Mouse (Mus musculus) hindbrain, embryonic 10.5 days (tissue): ENCODE measurements at regions not wholly inside any gene's neighbourhood (a gene's known extent, or its start where the extent isn't known, plus 50 kb on each side); places are given as distances from the start of the nearest gene placed in this dataset.

Source experiments
- DNase-seq: peaks from one replicate; pipeline ENCODE4 v3.0.0-alpha.2; 2017; ENCODE audit warnings: low spot score
- H3K27ac ChIP-seq: fragments of 300-500 bp; sonication (generic); 2 replicates; pipeline ENCODE4 v1.5.1; 2016; ENCODE audit warnings: mild to moderate bottlenecking, moderate library complexity
- H3K27me3 ChIP-seq: fragments of 300-500 bp; sonication (generic); 2 replicates; pipeline ENCODE4 v1.6.1; 2016; ENCODE audit warnings: mild to moderate bottlenecking; ENCODE audit not compliant: poor library complexity, insufficient read depth, severe bottlenecking
- H3K36me3 ChIP-seq: fragments of 300-500 bp; sonication (generic); 2 replicates; pipeline ENCODE4 v1.6.1; 2016; ENCODE audit warnings: mild to moderate bottlenecking, moderate library complexity
- H3K4me1 ChIP-seq: fragments of 300-500 bp; sonication (generic); replicated peaks from 2 replicates; pipeline ENCODE4 v1.6.1; 2016; ENCODE audit warnings: mild to moderate bottlenecking
- H3K4me3 ChIP-seq: fragments of 300-500 bp; sonication (generic); 2 replicates; pipeline ENCODE4 v1.5.1; 2016; ENCODE audit warnings: mild to moderate bottlenecking, moderate library complexity
- H3K9me3 ChIP-seq: fragments of 300-500 bp; sonication (generic); 2 replicates; pipeline ENCODE4 v1.6.1; 2016; ENCODE audit warnings: mild to moderate bottlenecking, moderate library complexity
- WGBS: fragments of 180-500 bp; shearing (Covaris S2); methylation state at CpG from one replicate; pipeline ENCODE4 v1.1.7; 2016; 5-methylcytosine and 5-hydroxymethylcytosine counted together

- H3K9me3 ChIP-seq, result no peaks in the 10 kb centered on the region
- H3K36me3 ChIP-seq, result no peaks in the 10 kb centered on the region
- no peaks in the 10 kb centered on the region for H3K27me3 ChIP-seq
- H3K27ac ChIP-seq, result no peak overlapping the region
- H3K4me1 ChIP-seq, result peaks cover 26% of the 10 kb centered on the region
- 89% methylated on average over 5 of the region's 5 CpGs for WGBS
- no peak overlapping the region for H3K4me3 ChIP-seq
- no peak for DNase-seq
These were observed 73.6 kb downstream of the Sdc1 start for GRCm38 (mm10) chr12:8844748-8845147.

- no peak for DNase-seq
- H3K4me3 ChIP-seq, result no peak overlapping the region
- WGBS, result 93% methylated on average over 8 of the region's 8 CpGs
- peaks cover 26% of the 10 kb centered on the region for H3K4me1 ChIP-seq
- no peaks in the 10 kb centered on the region for H3K9me3 ChIP-seq
- H3K36me3 ChIP-seq, result no peaks in the 10 kb centered on the region
- no peak overlapping the region for H3K27ac ChIP-seq
- no peaks in the 10 kb centered on the region for H3K27me3 ChIP-seq
These were observed 74.3 kb downstream of the Sdc1 start for GRCm38 (mm10) chr12:8845443-8845842.

GRCm38 (mm10) chr12:8846425-8847226 lies 74.8 kb upstream of the Laptm4a start:
- no peaks in the 10 kb centered on the region for H3K36me3 ChIP-seq
- 47% methylated on average over 16 of the region's 16 CpGs for WGBS
- DNase-seq, result peak; percentile 43

DNA sequence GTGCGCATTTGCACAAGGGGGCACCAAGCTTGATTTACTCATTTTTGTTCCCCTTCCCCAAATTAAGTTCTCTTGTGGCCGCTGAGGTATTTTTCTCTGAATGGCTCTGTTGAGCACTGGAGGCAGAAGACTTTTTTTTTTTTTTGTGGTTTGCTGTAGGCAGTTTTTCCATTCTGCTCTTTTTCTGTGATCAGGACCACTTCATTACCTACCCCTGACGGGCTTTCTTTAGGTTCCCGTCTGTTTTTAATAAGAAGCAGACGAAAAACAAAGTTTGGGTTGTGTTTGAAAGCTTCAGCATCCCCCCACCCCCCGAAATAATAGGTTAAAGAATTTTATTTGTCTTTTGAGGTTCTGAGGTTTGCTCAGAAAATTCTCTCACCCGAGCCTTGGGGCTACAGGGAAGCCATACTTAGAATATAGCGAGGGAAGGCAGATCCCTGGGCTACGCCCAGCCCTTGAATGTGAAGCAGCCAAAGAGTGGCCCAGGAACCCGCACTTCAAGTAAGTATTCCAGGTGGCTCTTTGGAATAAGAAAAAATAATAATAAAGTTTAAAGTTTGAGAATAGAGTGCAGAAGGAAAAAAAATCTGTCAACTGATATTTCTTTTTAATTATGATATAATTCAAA lies 74.1 kb upstream of the Laptm4a start:
- H3K9me3 ChIP-seq, result no peaks in the 10 kb centered on the region
- WGBS, result 70% methylated on average over 10 of the region's 10 CpGs
- H3K27ac ChIP-seq, result peak overlapping the region; percentile 81
- H3K4me3 ChIP-seq, result no peak overlapping the region
- no peaks in the 10 kb centered on the region for H3K36me3 ChIP-seq
- no peak for DNase-seq
- H3K4me1 ChIP-seq, result peaks cover 26% of the 10 kb centered on the region
- H3K27me3 ChIP-seq, result no peaks in the 10 kb centered on the region

More at GRCm38 (mm10) chr12:8846425-8847226, 74.8 kb upstream of the Laptm4a start:
- peaks cover 26% of the 10 kb centered on the region for H3K4me1 ChIP-seq
- no peaks in the 10 kb centered on the region for H3K9me3 ChIP-seq
- H3K4me3 ChIP-seq, result no peak overlapping the region
- H3K27ac ChIP-seq, result peak overlapping the region; percentile 81
- H3K27me3 ChIP-seq, result no peaks in the 10 kb centered on the region

DNA sequence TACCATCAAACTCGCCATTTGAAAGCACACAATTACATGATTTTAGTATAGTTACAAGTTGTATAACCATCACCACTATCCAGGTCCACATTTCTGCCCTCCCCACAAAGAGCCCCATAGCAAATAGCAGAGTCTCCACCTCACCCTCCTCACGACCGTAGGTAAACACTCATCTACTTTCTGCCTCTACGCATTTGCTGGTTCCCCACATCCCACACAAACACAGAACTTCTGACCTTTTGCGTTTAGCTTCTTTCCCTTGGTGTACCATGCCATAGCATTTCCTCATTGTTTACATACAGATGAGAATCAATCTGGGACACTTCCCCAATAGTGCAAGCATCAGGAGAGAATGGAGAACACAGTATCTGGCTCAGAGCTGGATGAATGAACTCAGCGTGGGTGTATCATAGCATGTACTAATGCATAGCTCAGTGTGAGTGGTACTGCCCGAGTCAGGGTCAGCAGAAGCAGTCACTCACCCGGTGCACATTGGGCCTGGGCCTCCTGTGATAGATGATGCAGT lies 73.5 kb upstream of the Laptm4a start:
- no peaks in the 10 kb centered on the region for H3K36me3 ChIP-seq
- H3K4me1 ChIP-seq, result peaks cover 26% of the 10 kb centered on the region
- no peak overlapping the region for H3K27ac ChIP-seq
- H3K27me3 ChIP-seq, result no peaks in the 10 kb centered on the region
- no peak for DNase-seq
- 90% methylated on average over 8 of the region's 8 CpGs for WGBS
- H3K9me3 ChIP-seq, result no peaks in the 10 kb centered on the region
- no peak overlapping the region for H3K4me3 ChIP-seq

- Histone ChIP-seq H3K4me1 (peaks cover 22% of the 10 kb centered on the region), H3K27me3 (no peaks in the 10 kb centered on the region), H3K36me3 (no peaks in the 10 kb centered on the region), H3K27ac (no peak overlapping the region), H3K9me3 (no peaks in the 10 kb centered on the region), H3K4me3 (no peak overlapping the region)
- WGBS, result 86% methylated on average over 4 of the region's 4 CpGs
- no peak for DNase-seq
These were observed 67.6 kb upstream of the Laptm4a start for GRCm38 (mm10) chr12:8853858-8854257.

- Histone ChIP-seq H3K4me1 (peaks cover 28% of the 10 kb centered on the region), H3K36me3 (no peaks in the 10 kb centered on the region), H3K27me3 (no peaks in the 10 kb centered on the region), H3K4me3 (no peak overlapping the region), H3K9me3 (no peaks in the 10 kb centered on the region), H3K27ac (no peak overlapping the region)
- no peak for DNase-seq
- 85% methylated on average over 4 of the region's 4 CpGs for WGBS
These were observed 67.1 kb upstream of the Laptm4a start for GRCm38 (mm10) chr12:8854401-8854800.

DNA sequence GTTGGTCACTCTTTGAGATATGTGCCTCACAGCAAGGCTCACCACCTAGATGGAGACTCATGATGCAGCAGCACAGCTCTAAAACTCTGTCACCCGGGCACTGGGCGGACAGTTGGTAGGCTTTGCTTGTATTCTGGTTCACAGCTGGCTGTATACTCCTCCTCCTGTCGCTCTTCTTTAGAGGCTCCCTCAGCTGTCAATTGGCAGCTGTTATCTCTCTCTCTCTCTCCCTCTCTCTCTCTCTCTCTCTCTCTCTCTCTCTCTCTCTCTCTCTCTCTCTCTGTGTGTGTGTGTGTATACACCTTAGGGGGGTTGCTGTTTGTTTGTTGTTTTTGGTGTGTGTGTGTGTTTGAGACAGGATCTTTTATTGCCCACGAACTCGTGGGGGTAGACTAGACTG lies 66.3 kb upstream of the Laptm4a start:
- Histone ChIP-seq H3K36me3 (no peaks in the 10 kb centered on the region), H3K27ac (no peak overlapping the region), H3K4me3 (no peak overlapping the region), H3K4me1 (peaks cover 32% of the 10 kb centered on the region), H3K27me3 (no peaks in the 10 kb centered on the region), H3K9me3 (no peaks in the 10 kb centered on the region)
- 75% methylated on average over 5 of the region's 5 CpGs for whole genome bisulfite sequencing
- DNase-seq, result no peak

DNA sequence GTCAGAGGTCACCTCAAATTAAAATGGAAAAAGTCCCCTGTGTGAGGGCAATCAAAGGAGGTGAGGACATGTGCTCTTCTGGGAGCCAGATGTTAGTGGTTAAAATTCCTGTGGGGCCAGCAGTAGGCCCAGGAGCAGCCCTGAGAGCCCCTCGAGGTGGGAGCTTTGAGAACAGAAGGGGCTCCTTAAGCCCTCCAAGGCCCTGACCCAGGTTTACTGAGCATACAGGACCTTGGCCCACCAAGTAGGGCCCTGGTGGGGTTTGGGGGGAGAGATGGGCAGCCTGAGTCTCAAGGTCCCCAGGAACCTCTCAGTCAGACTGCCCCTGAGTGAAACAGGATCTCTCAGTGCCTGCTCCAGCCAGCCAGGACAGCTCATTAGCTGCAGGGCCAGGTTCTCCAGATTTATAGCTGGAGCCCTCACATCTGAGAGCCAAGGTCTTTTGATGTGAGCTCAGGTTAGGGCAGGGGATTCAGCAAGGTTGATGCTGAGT lies 65.4 kb upstream of the Laptm4a start:
- no peaks in the 10 kb centered on the region for H3K27me3 ChIP-seq
- no peaks in the 10 kb centered on the region for H3K9me3 ChIP-seq
- H3K4me3 ChIP-seq, result no peak overlapping the region
- 47% methylated on average over 1 of the region's 1 CpGs for WGBS
- no peaks in the 10 kb centered on the region for H3K36me3 ChIP-seq
- DNase-seq, result no peak
- H3K27ac ChIP-seq, result peak overlapping the region; percentile 29; the same call in 1 of the 2 replicates
- H3K4me1 ChIP-seq, result peaks cover 32% of the 10 kb centered on the region

DNA sequence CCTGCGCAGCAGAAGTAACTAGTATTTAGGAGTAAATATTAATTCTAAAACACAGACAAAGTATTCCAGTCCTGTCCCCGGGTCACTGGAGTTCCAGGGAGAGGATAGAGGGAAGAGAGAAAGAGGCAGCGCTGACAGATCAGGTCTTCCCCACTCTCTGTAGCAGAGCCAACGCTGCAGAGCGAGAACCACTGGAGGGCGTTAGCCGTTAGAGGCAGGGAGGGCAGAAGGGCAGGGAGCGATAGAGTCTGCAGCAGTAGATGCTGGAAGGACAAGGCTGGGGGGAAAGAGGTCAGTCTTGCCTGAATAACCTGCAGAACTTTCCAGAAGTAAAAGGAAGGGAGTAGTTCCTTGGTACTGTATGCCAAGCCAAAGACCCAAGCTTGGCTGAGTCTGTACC lies 64.2 kb upstream of the Laptm4a start:
- Histone ChIP-seq H3K4me3 (no peak overlapping the region), H3K4me1 (peaks cover 32% of the 10 kb centered on the region), H3K9me3 (no peaks in the 10 kb centered on the region), H3K27me3 (no peaks in the 10 kb centered on the region), H3K36me3 (no peaks in the 10 kb centered on the region), H3K27ac (no peak overlapping the region)
- WGBS, result 38% methylated on average over 8 of the region's 8 CpGs
- no peak for DNase-seq

- peaks cover 32% of the 10 kb centered on the region for H3K4me1 ChIP-seq
- no peak overlapping the region for H3K4me3 ChIP-seq
- DNase-seq, result no peak
- no peaks in the 10 kb centered on the region for H3K9me3 ChIP-seq
- H3K27me3 ChIP-seq, result no peaks in the 10 kb centered on the region
- H3K27ac ChIP-seq, result no peak overlapping the region
- 90% methylated on average over 7 of the region's 7 CpGs for WGBS
- H3K36me3 ChIP-seq, result no peaks in the 10 kb centered on the region
These were observed 62.7 kb upstream of the Laptm4a start for GRCm38 (mm10) chr12:8858748-8859147.

- Histone ChIP-seq H3K27me3 (no peaks in the 10 kb centered on the region), H3K4me3 (no peak overlapping the region), H3K4me1 (peaks cover 34% of the 10 kb centered on the region), H3K9me3 (no peaks in the 10 kb centered on the region), H3K36me3 (no peaks in the 10 kb centered on the region), H3K27ac (peak overlapping the region; percentile 40; the same call in 1 of the 2 replicates)
- WGBS, result 76% methylated on average over 4 of the region's 4 CpGs
- DNase-seq, result no peak
These were observed 61.9 kb upstream of the Laptm4a start for GRCm38 (mm10) chr12:8859588-8859987.

DNA sequence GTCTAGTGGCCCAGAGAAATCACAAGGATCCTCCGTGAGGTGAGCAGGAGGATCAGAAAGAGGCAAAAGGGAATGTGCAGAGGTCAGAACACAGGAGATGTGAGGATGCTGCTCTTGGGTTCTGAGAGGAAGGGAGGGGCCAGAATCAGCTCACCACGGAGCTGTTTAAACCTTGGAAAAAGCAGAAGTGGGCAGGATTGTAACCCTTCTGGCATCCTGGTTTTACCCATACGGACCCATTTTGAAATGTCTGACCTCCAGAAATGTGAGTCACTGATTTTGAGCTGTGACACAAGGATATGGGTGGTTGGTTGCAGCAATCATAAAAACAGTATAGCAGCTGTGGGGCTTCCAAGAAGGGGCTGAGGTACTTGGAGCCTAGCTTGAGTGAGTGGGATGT lies 56.6 kb upstream of the Laptm4a start:
- Histone ChIP-seq H3K4me3 (no peak overlapping the region), H3K27ac (no peak overlapping the region), H3K4me1 (peaks cover 13% of the 10 kb centered on the region; the same call in 1 of the 2 replicates), H3K27me3 (no peaks in the 10 kb centered on the region), H3K36me3 (no peaks in the 10 kb centered on the region), H3K9me3 (no peaks in the 10 kb centered on the region)
- WGBS, result 72% methylated on average over 3 of the region's 3 CpGs
- DNase-seq, result no peak
